Mouse (Mus musculus) small intestine, adult 2 months (tissue): ENCODE data around the gene Clk3.

Source experiments
- CTCF ChIP-seq: fragments of 200-500 bp; IDR thresholded peaks from 2 replicates; pipeline ENCODE4 v1.5.1; 2012; ENCODE audit warnings: low read depth, mild to moderate bottlenecking, control low read depth, inconsistent platforms, low read length, moderate library complexity, mixed read lengths; ENCODE audit not compliant: insufficient replicate concordance, insufficient read length; ENCODE audit errors: extremely low read depth
- POLR2A ChIP-seq: fragments of 200-500 bp; IDR thresholded peaks from 2 replicates; pipeline ENCODE4 v1.6.1; 2012; ENCODE audit warnings: low read depth, mild to moderate bottlenecking, control low read depth, inconsistent platforms, low read length, moderate library complexity

DNA sequence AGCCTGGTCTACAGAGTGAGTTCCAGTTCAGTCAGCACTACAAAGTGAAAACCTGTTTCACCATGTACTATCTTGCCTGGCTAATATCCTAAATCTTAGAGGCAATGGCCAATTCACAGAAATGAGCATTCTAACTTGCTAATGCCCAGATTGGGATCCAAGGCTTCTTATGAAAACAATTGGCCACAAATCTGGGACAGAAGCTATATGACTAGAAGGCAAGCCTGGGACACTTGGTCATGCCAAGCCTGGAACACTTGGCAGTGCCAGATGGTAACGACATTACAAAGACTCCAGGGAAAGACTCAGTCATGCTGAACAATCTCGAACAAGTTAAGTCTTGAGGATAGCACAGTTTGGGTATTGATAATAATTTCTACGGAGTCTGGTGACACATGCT lies 59.2 kb downstream of the Clk3 start:
- no peak for TF ChIP-seq CTCF
- TF ChIP-seq POLR2A, result no peak
